Mouse (Mus musculus) testis, postnatal 14 days (tissue): ENCODE measurements at regions not wholly inside any gene's neighbourhood (a gene's known extent, or its start where the extent isn't known, plus 50 kb on each side); places are given as distances from the start of the nearest gene placed in this dataset.

Experiments
- DNase-seq: peaks from one replicate; pipeline ENCODE4 v3.0.0; 2021; ENCODE audit warnings: low spot score

DNA sequence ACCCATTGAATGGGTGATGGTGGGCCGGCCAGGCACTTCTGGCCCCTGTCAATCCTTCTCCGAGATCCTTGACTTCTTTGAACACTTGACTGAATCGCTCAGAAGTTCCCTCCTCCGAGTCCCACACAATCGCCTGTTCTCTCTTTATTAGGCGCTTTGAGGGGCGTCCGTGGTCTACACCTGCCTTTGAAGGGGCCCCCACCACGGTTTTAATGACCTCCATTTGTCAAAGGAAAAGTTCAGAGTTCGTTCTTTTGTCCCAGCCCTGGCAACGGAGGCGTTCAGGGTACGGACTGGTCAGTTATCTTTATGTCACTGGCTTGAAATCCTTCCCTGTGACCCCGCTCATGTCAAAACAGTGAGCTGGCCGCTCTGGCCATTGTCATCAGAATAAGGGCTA is 74.3 kb upstream of the Irx3 start:
- DNase-seq: no peak

DNA sequence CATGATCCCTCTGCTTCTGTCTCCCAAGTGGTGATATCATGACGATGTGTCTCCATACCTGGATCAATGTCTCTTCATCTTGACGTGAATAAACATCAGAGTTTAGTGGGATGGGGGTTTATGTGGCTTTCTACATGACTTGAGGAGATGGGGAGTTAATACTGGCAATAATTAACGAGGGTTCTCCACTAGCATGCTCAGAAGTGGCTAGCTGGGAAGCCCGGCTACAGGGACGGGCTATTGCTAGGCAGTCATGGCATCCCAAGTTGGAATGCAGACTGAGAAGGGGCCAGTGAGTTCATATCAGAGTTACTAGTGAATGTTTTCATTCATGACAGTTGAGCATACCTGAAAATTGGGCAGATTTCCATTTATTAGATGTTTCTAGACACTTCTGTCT is 71.4 kb upstream of the Irx3 start:
- no peak for DNase-seq

DNA sequence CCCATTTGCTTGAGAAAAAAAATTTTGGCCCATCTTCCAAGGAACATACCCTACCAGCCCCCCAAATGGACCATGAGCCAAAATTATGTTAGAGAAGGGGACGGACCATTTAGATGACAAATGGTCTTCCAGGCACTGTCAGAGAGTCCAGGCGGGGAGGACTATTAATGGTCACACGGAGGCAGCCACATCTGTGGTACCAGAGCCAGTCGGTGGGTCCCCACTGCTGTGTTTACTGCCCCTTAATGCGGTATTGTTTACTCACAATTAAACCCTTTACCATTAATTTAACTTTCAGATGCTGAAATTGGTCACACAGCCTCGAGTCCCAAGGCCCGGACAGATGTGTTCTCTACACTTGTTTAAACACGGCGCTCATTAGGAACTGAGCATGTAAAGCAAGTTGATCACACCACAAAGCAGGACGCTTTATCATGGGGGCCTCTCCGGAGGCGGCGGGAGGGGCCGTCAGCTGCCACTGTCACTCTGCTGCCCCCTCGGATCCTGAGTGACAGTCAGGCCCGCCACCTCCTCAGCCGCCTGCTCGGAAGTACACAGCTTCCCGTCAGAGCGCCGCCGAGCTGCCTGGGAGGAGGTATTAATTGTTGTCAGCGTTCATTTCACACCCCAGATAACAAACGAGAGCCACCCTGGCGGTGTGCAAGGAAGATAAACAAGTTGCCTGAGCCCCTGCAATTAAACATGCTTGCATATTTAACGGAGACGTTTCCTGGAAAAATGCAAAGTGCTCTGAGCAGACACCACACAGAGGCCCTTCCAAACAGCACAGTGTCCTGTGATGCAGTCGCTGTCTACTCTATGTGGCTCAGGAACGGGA is 70.6 kb upstream of the Irx3 start:
- DNase-seq: no peak

DNA sequence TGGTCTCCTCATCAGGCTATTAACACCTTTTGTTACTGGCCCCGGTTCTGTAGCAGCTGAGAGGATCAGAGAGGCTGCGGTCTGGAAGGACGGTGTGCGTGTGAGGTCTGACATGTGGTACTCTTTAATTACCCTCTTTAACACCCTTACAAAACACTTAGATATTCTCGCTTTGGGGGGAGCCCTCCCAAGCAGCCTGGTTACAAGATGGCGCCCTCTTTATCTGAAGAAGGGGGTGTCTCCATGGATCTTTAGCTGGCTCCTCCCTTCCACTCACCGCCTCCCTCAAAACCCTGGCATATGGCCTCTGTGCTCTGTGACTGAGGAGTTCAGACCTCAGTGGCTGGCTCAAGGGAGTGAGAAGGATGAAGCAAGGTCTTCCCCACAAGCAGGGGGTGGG is 65.2 kb upstream of the Irx3 start:
- DNase-seq: no peak

DNA sequence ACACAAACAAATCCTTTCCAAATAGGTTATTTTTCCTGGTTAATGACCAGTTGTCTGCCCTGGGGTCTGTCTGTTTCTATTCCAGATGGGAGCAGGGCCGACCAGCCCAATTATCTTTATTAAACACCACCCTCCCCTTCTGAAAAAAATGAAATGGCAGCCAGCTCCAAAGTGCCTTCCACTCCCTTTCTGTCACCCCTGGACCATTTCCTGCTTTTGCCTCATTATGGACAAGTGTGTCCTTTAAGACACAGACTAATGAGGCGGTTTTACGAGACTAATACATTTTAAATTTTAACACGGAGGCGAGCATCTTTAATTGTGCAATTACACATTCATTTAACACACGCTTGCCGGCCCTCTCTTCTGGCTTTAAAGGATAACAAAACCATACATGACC is 64.2 kb upstream of the Irx3 start:
- no peak for DNase-seq

DNA sequence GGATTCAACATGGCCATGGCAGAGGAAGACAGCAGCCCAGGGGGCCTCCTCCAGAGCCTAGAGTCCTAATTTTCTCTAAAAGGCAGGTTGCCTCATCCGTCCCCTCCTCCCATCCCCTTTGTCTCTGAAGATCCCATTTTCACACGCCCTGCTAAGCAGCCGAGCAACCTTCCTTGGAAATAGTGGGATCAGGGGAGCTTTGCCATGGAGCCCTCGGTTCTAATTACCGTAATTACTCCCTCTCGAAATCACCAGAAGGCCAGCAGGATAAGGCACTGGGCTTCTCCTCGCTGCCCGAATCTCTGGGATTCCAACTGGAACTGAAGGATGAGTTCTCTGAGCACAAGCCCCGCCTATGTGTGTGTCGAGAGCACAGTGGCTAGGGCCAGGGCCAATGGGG is 63.5 kb upstream of the Irx3 start:
- no peak for DNase-seq

DNA sequence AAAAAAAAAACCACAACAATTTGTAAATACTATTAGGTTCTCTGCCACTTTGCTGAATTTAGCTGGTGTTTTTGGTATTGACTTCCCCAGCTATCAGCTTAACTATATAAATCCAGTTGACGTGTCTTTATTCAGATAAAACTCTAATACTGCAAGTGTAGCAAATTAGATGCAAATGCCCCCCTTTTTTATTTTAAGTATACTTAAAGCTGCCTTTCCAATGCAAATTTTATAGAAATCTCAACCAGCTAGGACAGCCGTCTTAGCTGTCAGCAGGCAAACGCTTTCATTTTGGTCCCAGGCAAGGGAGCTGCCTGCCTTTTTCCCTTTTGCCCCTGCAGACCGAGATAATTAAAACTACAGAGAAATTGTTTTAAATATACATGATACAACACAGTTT is 61.6 kb upstream of the Irx3 start:
- no peak for DNase-seq

DNA sequence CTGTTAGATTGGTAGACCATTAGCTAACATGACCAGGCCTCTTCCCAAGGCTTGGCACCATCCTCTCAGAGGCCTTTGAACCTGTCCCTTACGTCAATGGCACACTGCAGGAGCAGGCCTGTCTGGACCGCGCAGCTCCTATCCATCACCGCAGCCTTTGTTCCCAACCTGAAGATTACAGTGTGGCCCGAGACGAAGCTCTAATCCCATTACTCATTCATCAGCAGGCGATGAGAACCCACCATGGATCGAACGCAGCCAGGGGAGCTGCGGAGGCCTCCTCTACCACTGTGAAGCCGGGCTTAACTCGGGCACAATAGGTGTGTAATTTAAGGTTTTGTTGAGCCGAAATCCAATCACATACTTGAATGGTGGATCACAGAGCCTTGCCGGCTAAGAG is 54.0 kb upstream of the Irx3 start:
- no peak for DNase-seq

DNA sequence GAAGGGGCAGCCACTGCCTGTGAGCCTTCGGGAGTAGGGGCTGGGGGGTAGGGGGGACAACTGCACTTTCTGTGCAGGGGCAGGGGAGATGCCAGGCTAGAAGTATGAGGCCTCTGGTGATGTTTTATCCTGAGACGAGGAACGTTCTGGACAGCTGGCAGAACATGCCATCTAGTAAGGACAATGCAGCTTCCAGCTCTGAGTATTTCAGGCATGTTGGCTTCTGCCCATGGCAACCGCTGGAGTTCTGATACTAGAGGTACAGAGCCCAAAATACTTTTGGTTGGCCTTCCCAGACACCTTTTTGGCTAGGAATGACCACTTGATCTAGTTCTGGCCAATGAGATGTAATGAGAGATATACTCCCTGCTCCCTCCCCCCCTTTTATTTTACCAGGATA is 52.5 kb upstream of the Irx3 start:
- DNase-seq: no peak

DNA sequence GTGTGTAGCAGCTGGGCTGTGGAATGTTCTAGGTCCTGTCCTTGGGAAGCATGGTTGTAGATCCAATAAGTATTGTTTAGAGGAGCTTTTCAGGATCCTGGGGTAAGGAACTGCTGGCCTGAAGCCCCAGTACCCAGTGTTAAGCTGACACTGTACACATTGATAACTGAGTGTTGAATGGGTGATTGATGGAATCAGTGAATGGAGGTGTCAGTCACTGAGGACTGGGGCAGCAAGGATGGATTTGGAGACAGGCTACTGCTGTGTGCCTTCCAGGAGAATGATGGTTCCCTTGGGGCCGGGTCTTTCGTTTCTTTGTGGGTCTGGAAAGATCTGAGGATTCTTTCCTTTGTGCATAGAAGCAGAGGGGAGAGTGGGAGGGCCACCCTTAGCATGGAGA is 51.9 kb upstream of the Irx3 start:
- DNase-seq: no peak

DNA sequence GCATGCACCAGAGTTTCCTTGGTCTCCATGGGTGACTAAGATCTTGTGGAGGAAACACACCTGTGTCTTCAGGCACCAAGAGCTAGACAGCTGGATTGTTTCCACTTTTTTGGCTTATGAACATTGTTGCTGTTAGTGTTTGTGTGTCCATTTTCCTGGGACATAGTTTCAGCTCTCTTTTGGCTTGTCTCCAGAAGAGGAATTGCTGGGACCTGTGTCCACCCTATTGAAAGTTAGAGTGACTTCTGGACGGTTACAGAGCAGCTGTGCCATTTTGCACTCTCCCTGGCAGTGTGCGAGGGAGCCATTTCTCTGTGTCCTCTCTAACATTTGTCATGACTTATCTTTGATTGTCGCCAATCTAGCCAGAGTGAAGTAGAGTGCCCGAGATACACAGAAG is 51.5 kb upstream of the Irx3 start:
- DNase-seq: no peak
